Mouse (Mus musculus) heart, postnatal 4 days (tissue): ENCODE results near the gene Slc6a17. TPM values are rescaled to one million over a fixed set of nuclear protein-coding genes. Genes with fewer than 3 reads are reported as not detected.
A peak's percentile ranks its signal among the peaks of the same experiment; 100 is the strongest.

ENCODE experiments used
- DNase-seq: peaks from one replicate; pipeline ENCODE4 v3.0.0; 2021
- total RNA-seq, 2 experiments: library from RNA; stranded (reverse); gene quantifications; 2 replicates each; pipeline ENCODE4 v1.2.3; 2021

Slc6a17 gene
- 1 to 10 TPM; 4.7 to 5.2 TPM for total RNA-seq

DNA sequence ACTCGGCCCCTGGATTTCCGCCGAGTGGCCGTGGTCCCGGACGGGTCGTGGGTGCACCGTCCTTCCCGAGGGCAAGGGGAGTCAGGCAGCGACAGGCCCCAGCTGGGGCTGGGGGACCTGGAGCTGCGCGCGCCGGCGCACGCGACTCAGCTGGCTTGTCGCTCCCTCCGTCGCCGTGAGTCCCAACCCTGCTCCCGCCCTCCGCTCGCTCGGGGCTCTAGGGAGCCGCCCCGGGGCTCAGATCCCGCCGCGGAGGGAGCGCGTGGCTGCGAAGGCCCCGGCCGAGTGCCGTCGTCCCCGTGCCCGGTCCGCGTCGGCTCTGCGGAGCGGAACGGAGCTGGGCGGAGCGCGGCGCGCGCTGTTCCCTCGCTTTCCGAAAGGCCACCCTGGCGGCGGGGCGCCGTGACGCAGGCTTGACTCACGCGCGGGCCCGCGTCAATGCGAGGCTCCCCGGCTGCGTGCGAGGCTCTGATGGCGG, at the start of gene Slc6a17:
Slc6a17 (minus strand) TSS at position 388 of the 478 bp plus-strand sequence.
- peak; percentile 64 for DNase-seq

DNA sequence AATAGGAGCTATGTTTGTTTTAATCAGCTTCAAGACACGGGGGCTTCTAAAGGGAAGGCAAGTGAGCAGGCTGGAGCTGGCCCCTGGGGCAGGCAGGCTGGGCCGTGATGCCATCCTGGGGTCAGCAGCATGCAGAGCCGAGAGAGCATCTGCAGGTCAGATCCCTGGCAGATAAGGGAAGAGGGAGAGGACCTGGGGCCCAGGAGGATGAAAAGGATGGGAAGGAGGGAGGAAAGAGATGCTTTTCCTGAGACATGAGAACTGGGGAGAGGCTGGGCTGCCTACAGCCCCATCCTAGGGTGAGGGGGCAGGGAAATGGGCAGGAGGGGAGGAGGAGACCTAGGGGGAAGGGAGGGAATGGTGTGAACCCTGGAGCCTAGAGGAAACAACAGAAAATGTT, 47.5 kb upstream of the Slc6a17 start:
- DNase-seq: no peak

DNA sequence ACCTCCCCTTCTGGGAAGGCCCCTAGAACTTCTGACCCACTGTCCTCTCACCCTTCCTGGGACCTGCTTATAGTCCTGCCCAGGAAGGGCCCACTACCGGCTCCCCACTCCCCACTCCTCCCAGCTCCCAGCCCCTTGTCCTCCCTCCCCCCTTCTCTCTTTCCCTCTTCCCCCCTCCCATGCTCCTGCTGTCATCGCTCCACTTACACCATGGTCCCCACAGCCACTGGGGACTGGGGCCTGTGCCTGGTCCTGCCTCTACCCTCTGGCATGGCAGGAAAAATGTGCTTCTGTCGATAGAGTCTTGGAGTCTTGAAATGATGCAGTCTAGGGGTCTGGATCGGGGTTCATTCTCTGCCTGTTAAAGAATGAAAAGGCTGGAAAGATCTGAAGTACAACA, 46.1 kb upstream of the Slc6a17 start:
- peak; percentile 35 for DNase-seq

DNA sequence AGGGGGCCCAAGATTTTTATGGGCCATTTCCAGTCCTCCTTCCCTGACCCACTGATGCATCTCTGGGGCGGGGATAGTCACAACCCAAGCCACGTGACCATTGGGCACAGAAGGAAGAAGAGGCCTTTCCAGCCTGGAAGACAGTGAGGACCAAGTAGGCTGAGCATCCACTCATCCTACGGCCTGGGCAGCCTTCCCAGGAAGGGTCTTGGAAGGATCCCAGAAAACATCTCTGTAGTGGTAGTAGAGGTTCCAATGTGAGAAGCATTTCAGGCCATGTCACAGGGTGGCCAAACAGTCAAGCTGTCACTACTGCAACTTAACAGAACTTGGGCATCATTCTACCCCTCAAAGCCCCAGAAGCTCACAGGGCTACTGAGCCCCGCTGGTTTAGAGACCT, 44.8 kb upstream of the Slc6a17 start:
- no peak for DNase-seq

DNA sequence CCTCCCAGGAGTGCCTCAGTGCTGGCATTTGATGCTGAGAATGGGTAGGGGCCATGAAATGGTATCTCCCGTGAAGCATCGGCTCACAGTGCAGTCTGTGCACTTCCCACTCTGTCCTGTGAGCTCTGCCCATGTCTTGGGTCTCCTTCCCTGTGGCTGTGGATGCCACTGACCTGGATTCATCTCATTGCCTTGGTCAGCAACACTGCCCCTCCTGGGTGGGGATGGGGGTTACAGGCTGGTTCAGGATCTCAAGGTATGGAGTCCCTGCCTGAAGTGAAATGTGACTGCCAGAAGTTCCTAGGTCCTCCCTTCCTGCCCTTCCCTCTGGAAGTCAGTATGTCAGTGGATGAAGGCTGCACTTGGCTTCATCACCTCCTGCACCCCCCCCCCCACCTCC, 44.3 kb upstream of the Slc6a17 start:
- no peak for DNase-seq

DNA sequence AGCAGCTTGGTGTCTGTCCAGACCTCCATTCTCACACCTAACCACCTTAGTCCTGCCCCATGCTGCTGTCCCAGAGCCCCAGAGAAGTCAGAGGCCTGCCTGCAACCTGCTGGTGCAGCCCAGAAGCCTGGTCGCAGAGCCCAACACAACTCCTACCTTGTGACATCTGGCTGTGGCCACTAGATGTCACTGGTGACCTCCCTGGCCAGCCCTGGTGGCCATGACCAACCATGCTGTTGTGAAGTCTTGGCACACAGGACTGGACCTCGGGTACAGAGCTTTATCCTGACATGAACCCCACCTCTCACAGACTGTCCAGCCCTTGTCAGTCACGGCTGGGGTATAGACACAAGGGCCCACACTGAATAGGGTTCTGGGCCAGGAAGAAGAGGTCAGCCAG, 41.4 kb upstream of the Slc6a17 start:
- DNase-seq: peak; percentile 87

DNA sequence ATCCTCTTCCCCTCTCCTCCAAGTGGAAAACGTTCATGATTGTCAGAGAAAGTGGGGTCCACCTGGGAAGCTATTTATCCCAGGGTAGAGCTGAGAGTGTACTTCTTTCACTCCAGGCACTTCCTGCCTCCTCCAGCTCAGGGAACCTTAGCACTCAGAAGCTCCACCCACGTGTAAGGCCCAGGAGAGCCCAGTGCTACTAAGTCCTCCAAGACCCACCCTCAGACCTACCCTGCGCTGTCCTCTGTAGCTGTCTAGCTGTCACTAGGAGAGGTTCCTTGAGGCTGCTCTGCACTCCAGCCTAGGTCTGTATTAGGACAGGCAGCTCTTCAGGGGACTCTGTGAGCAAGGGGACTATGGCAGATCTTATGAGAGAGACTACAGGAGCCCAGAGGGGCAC, 40.9 kb upstream of the Slc6a17 start:
- no peak for DNase-seq

DNA sequence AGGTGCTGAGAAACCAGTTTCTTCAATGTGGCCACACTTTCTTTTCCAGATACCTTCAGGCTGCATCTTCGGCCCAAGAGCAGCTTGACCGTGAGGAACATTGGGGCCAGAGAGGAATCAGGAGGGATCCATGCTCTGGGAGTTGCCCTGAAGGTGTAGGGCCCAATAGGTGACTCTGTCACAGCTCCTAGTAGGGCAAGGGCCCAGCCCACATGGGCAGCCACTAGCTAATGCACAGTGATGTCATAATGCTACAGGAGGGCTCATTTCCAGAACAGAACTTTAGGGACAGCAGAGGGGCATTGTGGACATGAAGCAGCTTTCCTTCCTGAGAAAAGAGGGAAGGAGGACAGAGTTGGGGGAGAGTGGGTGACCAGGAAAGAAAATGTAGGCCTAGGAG, 37.0 kb upstream of the Slc6a17 start, which contains the start of gene Ubl4b:
Ubl4b (minus strand) TSS at position 232 of the 400 bp plus-strand sequence.
- no peak for DNase-seq

DNA sequence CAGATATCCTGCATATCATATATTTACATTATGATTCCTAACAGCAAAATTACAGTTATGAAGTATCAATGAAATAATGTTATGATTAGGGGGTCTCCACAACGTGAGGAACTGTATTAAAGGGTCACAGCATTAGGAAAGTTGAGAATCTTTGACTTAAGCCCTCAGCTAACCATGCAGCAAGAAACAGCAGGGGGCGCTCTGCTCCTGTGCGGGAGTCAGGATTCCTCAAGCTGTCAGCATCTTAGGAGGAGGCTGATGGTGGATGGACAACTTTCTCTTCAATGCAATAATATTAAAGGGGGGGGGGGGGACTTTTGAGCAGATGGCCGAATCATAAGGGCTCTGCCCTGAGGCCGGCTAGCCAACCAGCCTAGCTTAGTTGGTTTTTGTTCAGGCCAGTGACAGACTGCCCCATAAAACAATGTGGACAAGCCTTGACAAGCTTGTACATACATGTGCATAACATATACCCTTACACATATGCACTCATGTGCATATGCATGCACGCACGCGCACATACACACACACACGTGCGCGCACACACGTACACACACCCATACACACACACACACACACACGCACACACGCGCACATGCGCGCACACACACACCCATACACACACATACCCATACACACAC, 32.7 kb upstream of the Slc6a17 start:
- peak; percentile 77 for DNase-seq

DNA sequence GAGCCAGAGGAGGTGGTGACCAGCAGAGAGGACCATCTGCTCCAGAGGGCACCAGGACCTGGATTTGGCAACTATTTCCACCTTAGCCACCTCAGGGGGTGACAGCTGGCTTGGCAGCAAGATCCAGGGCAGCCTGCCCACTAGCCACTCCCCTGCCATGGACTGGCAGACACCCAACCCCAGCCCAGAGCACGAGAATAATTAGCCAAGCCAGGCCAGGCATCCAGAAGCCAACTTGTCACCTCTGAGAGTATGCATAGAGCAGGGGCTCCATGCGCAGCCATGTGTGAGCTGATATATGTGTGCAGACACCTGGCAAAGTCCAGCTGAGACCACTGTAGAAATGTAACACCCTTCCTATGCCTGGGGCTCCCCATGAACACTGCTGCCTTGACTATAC, 29.1 kb upstream of the Slc6a17 start:
- DNase-seq: peak; percentile 80

DNA sequence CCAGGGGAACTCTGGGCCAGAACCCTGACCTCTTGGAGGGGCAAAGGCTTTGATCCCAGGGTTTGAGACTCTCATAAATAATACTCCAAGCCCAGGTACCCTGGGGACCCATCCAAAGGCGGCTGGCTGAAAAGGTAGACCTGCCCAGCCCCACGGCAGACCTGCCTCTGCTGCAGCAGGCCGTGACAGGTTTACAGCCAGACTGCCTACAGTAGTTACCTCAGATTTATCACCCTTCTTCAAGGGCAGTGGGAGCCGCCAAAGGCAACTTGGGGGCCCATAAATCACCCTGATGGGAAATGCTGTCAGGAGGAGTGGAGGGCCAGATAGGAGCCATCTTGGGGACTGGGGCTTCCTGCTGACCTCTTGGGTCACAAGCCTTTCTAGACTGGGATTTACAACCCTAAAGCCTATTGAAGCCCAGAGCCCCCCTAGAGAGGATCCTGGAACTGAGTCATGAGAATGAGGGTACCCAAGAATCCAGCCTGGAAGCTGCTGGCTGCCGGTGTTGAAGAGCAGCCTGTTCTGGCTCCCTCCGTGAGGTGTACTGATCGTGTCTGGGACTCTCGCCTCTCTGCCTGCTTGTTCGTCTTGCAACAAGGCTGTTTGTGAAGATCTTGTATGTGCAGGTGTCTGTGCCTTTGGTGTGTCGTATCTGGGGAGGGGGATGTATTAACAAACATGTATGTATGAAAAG, 28.0 kb upstream of the Slc6a17 start:
- DNase-seq: no peak

DNA sequence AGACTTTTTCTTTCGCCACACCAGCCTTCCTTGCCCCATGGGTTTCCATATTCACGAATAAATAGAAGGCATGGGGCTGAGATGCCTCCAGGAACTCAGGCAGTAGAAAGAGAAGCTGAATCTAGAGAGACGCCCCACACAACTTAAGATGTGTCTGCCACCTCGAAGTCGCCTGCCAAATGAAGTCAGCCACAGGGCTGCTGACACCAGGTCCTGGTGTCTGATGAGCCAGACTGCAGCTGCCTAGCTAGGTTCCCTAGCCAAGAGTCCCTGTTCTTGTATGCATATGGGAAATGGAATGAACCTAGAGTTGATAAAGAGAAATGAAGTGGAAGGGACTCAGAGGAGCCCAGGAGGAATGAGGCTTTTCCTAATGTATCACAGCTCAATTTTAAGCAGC, 27.5 kb upstream of the Slc6a17 start:
- DNase-seq: no peak

DNA sequence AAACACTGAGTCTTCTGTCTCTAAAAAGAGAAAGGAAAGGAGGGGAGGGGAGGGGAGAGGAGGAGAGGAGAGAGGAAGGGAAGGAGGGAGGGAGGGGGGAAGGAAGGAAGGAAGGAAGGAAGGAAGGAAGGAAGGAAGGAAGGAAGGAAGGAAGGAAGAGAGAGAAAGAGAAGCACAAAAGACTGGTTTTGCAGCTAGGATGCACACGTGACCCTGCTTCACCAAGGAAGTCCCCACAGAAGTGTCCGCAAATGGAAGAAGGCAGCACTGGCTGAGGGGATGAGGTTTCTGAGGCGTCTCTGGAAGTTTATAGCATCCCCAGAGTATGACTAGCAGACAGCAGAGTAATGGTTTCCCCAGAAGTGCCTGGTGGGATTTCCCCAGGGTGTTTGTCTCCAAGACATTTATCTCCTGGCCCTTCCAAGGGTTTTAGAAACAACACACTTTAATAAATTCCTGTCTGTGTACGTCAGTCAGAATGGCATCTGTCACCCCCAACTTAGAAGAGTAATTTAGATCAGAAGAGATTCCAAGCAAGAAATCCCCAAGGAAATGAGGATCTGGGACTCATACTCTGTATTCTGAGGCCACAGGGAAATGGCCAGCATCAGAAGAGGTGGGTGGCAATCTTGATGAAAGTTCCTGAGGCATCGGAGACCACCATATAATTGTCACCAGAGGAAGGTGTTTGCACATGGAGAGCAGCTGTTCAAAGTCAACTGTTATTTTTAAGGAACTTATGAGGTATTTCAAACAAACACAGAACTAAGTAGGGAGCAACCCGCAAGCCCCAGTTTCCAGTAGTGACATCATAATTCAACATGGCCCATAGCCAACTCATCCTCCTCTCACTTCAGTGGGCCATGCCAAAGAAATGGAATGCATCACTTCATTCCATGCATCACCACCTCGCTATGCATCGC, 25.6 kb upstream of the Slc6a17 start:
- no peak for DNase-seq

DNA sequence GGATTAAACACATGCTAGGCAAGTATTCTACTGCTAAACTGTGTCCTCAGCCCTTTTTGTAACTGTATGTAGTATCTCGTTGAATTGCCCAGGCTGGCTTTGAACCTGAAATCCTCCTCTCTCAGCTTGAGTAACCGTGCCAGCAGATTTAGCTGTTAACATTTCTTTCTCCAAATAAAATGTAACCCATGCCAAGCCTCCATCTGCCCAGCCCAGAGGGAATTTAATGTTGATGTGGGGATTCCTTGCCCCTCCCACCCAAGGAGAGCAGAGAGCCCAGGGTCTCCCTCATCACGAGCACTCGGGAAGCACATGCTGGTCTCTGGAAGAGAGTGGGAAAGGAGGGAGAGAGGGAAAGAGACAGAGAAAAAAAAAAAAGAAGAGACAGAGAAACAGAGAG, 24.8 kb upstream of the Slc6a17 start:
- no peak for DNase-seq

DNA sequence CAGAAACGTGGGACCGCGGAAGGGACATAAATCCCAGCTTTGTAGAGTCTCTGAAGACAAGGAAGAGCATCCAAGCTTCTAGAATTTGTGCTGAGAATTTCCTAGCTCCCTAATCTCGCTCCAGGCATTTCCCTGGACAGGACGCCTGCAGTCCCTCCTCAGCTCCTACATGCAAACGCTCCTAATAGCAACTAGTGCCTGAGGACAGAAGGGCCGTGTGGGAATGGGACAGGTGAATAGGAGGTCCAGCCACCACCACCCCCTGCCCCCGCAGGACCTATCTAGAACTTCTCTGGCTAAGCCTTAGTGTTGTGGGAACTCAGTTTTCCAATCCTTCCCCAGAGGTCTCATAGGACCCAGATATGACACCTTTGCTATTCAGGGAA, 19.7 kb upstream of the Slc6a17 start:
- no peak for DNase-seq

DNA sequence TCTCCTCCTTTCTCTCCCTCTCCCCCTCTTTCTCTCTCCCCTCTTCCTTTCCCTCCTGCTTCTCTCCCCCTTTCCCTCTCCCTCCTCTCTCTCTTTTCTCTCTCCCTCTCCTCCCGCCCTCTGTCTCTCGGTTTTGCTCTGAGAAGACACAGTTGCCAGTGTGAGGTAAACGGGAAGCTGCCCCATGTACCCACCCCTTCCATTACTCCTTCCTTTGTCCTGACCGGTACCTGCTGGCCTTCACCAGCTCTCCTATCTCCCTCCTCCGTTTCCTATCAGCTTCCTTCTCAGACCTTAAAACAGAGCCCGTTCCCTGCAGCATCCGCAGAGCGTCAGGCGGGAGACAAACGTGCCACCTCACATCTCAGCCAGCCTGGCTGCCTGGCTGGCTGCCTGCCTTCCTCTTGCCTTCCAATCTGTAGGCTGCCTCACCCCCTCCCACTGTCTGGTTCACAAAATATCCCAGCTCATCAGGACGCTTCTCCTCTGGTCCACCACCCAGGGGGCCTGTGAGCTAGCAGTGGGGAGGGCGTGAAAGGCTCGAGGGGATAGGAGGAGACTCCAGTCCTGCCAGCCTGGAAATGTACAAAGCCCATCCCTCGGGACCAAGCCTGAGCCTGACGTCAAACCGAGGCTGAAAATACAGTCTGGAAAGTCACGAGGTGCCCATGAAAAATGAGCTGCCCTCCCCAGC, 19.1 kb upstream of the Slc6a17 start:
- DNase-seq: peak; percentile 46

DNA sequence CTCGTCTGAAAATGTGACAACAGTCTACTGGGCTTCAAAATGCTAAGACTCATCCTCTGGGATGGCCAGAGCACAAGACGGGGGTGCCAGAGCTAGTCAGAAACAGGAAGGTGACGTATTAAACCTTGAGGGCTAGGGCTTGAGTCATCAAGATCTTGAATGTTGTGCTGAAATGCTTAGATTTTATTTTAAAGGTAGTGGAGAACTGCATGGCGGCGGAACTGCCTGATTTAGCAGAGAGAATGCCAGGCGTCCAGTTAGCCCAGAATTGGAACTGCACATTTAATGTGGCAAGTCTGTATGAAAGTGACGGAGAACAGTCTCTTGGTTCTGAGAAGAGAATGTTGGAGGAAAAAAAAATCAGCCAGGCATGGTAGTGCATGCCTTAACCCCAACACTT, 17.1 kb upstream of the Slc6a17 start:
- no peak for DNase-seq

DNA sequence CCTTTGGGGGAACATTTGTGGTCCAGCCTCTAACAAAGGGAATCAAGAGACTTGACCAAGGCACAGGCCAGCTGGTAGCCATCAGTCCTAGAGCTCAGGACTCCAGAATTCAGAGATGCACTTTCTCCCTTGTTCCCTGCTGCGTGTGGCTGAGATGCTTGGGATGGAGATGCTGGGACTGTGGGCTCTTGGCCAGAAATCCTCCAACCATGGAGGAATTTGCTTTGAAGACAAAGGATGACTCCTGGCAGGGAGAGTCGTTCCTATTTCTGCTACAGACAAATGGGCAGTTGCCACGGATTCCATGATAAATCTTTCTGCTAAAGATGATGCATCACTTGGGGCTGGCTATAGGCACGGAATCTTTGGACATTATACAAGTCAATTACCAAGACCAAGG, 15.7 kb upstream of the Slc6a17 start:
- DNase-seq: no peak

DNA sequence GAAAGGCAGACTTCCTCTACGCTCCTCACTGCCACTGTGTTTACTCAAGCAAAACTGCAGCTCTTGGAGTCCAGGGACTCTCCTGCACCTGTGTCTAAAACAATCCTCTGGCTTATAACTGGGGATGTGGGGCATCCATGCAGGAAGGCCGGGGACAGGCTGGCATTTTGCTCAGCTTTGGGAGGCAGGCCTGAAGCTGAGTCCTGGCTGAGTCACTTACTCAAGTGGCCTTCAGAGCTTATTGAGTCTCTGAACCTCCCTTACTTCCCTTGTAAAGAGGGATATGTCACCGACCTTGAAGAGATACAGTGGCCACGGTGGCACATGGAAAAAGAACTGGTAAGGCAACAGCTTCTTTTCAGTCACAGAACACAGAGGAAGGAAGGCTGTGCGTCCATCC, 12.8 kb upstream of the Slc6a17 start:
- DNase-seq: no peak

DNA sequence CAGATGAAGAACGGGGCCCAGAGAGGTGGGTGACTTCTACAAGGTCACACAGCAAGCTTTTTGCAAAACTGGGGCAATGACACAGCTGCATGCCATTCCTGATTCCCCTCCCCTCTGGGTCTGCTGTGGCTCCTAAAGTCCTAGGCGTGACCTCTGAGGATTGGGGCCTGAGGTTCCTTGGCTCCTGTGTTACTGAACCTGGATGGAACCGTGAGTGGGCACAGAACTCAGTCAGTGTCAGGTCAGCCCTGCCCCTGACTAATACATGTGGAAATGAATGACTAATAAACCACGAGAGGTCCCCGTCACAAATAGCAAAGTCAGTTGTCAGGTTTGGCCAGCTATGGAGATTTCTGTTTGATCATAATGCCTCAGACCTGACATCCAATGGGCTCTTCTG, 11.4 kb upstream of the Slc6a17 start:
- DNase-seq: no peak

DNA sequence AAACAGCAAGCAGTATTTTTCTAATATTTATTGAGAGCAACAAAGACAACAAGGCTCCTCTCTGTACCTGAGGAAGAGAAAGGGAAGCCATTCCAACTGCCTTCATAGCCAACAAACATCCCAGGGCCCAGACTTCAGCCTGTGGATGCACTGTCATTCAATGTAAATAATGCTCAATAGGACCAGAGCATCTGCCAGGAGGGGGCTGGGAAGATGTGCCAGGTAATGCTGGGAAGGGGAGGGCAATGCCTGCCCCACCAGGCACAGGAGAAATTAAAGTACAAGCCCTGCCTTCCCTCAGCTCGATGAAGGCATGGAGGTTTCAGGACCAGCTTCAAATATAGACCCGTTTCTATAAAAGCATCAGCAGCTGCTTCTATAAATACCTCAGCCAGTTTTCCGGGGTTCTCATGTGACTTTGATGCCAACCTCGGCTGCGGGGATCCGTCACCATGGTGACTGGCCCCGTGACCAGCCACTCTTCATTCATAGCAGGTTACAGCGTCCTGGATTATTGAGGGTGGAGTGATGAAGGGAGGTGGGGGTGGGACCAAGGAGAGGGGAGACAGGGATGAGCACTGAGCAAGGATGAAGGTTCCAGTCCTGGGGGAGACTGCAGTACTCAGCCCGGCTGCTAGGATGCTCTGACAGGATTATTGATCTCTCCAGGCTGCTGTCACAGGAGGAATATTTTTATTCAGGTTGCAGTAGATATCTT, 10.7 kb upstream of the Slc6a17 start:
- DNase-seq: peak; percentile 34

DNA sequence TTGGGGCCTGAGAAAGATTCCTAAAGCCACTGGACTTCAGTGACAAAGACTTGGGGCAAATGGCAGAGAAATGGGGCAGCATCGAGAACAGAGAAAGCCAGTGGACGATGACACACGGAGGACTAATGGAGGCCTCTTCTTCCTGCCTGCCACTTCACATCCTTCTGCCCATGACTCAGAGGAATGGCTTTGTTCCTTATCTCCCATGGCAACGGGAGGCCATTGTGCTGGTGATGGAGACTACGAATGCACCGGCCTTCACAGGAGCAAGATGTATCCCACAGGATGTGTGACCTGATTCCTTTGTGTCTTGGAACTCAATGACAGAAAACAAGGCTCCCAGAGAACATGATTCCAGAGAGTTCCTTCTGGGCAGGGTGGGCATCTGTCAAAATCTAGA, 6.7 kb upstream of the Slc6a17 start:
- DNase-seq: no peak
